Mouse (Mus musculus) embryonic facial prominence, embryonic 10.5 days (tissue): ENCODE measurements around the gene St3gal5. TPM values are rescaled to one million over a fixed set of nuclear protein-coding genes. Genes with fewer than 3 reads are reported as not detected.
A peak's percentile ranks its signal among the peaks of the same experiment; 100 is the strongest.

Source experiments
- DNase-seq: peaks from one replicate; pipeline ENCODE4 v3.0.0-alpha.2; 2017; ENCODE audit warnings: low spot score
- H3K27ac ChIP-seq: fragments of 300-500 bp; sonication (generic); replicated peaks from 2 replicates; pipeline ENCODE4 v1.5.1; 2016; ENCODE audit warnings: mild to moderate bottlenecking
- H3K27me3 ChIP-seq: fragments of 300-500 bp; sonication (generic); replicated peaks from 2 replicates; pipeline ENCODE4 v1.6.1; 2016; ENCODE audit warnings: low read depth, mild to moderate bottlenecking; ENCODE audit not compliant: poor library complexity, severe bottlenecking
- H3K36me3 ChIP-seq: fragments of 300-500 bp; sonication (generic); replicated peaks from 2 replicates; pipeline ENCODE4 v1.6.1; 2016; ENCODE audit warnings: mild to moderate bottlenecking, moderate library complexity
- H3K4me1 ChIP-seq: fragments of 300-500 bp; sonication (generic); 2 replicates; pipeline ENCODE4 v1.6.1; 2016
- H3K4me3 ChIP-seq: fragments of 300-500 bp; sonication (generic); 2 replicates; pipeline ENCODE4 v1.5.1; 2016; ENCODE audit warnings: mild to moderate bottlenecking, moderate library complexity
- H3K9me3 ChIP-seq: fragments of 300-500 bp; sonication (generic); 2 replicates; pipeline ENCODE4 v1.6.1; 2016; ENCODE audit warnings: mild to moderate bottlenecking
- WGBS: fragments of 180-500 bp; shearing (Covaris S2); methylation state at CpG from one replicate; pipeline ENCODE4 v1.1.7; 2016; 5-methylcytosine and 5-hydroxymethylcytosine counted together
- polyA plus RNA-seq: library from polyadenylated mRNA; unstranded; fragments of >200 nt; fragmentation: Nextera tagmentation; extraction: Ambion mirVana; gene quantifications from 2 replicates; pipeline ENCODE4 v1.2.1, GENCODE M21; 2016

The St3gal5 gene
- polyA plus RNA-seq, 1 experiment from 2014 or later, result 32.6 TPM

DNA sequence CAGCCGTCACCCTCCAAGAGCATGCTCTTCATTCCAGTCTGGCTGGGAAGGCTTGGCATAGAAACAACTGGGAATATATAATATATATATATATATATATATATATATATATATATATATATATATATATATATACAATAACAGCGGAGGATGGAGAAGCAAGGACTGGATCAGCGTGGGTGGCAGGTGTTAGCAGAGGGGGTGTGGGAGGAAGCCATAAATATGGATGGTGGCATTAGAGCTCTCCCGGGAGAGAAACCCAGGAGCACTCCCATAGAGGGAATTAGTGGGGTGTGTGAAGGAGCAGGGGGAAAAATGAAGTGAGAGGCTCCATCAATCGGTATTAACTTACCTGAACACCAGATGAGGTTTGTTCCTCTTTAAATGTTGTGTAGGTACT is 2.8 kb downstream of the St3gal5 start:
- no peaks in the 10 kb centered on the region for H3K27me3 ChIP-seq
- WGBS, result 85% methylated on average over 5 of the region's 5 CpGs
- 0 out of 2 replicates have a peak overlapping the region, but pooled peaks have one; percentile 0 for H3K4me3 ChIP-seq
- no peak for DNase-seq
- H3K9me3 ChIP-seq, result no peaks in the 10 kb centered on the region
- peaks cover 48% of the 10 kb centered on the region for H3K4me1 ChIP-seq
- no peaks in the 10 kb centered on the region for H3K36me3 ChIP-seq
- H3K27ac ChIP-seq, result no peak overlapping the region

GRCm38 (mm10) chr6:72100939-72101338 is 3.5 kb downstream of the St3gal5 start:
- no peaks in the 10 kb centered on the region for H3K36me3 ChIP-seq
- H3K27ac ChIP-seq, result no peak overlapping the region
- WGBS, result 82% methylated on average over 8 of the region's 8 CpGs
- no peak for DNase-seq
- peaks cover 48% of the 10 kb centered on the region for H3K4me1 ChIP-seq
- H3K27me3 ChIP-seq, result no peaks in the 10 kb centered on the region
- H3K9me3 ChIP-seq, result no peaks in the 10 kb centered on the region
- no peak overlapping the region for H3K4me3 ChIP-seq

DNA sequence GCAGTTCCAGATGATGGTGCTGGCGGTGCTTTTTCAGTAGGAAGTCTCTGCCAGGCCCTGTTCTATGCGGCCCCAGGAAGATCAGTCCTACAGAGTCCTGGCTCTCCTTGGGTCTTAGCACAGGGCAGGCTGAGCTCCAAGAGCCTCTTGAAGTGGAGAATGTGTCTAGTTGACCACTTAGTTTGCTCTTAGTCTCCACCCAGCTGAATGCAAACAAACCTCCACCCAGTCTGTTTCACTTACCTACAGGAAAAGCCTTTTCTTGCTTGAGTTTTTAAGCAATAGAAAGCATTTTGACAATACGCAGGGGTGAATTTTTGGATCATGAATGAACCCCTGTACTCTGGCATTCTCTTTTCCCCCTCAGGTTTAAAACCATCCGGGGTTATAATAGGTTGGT is 4.0 kb downstream of the St3gal5 start:
- H3K4me1 ChIP-seq, result peaks cover 44% of the 10 kb centered on the region
- H3K9me3 ChIP-seq, result no peaks in the 10 kb centered on the region
- H3K27me3 ChIP-seq, result no peaks in the 10 kb centered on the region
- 83% methylated on average over 4 of the region's 4 CpGs for WGBS
- no peak for DNase-seq
- no peak overlapping the region for H3K27ac ChIP-seq
- H3K4me3 ChIP-seq, result no peak overlapping the region
- H3K36me3 ChIP-seq, result no peaks in the 10 kb centered on the region

DNA sequence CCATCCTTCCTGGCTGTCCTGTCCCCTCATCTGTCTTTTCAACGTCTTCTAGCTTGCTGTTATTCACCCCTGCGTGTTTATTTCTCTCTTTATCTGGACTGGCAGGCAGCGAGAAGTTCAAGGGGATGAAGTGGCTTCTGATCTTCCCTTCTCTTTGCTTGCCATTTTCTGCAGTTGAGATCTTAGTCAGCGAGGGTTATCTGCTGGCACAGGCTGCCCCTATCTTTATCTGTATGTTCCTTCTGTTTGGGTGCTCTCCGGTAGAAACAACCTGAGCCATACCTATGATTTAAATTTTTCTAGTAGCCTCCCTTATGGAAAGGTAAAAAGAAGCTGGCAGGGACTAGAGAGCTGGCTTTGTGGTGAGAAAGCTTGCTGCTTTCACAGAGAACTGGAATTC is 4.7 kb downstream of the St3gal5 start:
- Histone ChIP-seq H3K36me3 (no peaks in the 10 kb centered on the region), H3K9me3 (no peaks in the 10 kb centered on the region), H3K27ac (no peak overlapping the region), H3K4me3 (no peak overlapping the region), H3K4me1 (peaks cover 37% of the 10 kb centered on the region), H3K27me3 (no peaks in the 10 kb centered on the region)
- WGBS, result 77% methylated on average over 5 of the region's 5 CpGs
- no peak for DNase-seq

DNA sequence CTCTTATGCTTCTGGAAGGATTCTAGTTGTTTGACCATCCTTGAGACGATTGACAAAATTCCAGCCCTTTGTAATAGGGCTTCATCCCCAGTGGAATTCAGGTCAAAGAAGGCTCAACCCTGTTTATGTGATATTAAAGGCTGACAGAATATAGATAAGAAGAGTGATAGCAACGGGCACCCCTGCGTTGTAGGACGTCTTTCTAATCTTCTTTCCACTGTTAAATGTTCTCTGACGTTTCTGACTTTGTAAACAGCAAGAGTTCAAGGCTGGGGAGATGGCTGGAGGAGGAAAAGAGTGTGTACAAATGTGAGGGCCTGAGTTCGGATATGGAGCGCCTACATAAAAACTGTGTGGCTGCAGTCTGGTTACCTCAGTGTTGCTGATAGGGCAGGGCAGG is 7.1 kb downstream of the St3gal5 start:
- Histone ChIP-seq H3K4me3 (no peak overlapping the region), H3K27me3 (no peaks in the 10 kb centered on the region), H3K36me3 (no peaks in the 10 kb centered on the region), H3K27ac (no peak overlapping the region), H3K9me3 (no peaks in the 10 kb centered on the region), H3K4me1 (peaks cover 25% of the 10 kb centered on the region)
- WGBS, result 86% methylated on average over 7 of the region's 7 CpGs
- no peak for DNase-seq

DNA sequence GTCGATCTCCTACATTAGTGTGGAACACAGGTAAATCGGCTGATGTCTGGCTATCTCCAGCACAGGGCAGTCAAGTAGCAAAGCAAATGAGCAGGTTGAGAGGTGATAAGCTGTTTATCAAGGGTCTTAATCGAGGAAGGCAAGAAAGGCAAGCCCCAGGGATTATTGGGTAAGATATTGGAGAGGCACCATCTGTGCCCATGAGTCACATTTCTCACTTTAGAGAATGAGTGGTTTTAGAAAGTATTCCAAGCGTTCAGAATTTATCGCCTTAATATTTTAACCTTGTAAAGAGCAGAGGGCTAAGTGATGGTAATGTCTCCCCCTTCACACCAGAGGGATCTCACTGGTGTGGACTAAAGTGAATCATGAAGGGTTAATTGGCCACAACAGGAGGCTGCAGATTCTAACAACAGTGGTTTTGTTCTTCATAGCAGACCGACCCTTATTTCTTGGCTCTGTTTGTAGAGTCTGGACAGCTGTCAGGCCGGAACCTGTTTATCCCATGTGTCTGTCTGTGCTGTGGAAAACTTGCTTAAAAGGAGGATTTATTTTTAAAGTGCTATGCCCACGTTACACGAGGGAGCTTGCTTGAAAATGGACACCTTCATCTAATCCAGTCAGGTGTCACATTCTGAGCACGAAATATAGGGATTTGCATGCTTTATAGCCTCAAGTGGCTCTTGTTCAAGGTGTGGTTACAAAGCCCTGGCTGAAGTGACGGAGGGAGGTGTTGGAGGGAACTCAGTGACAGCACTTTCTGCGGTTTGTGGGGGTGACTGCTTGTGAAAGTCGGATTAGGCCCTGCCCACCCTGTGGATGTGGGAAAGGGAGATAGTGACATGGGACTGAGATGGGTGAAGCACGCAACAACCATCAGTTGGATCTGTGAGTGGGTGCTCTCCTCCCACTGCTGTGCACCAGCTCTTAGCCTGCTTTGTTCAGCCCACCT is 11.8 kb downstream of the St3gal5 start:
- Histone ChIP-seq H3K4me1 (peaks cover 24% of the 10 kb centered on the region), H3K36me3 (no peaks in the 10 kb centered on the region), H3K27me3 (no peaks in the 10 kb centered on the region), H3K9me3 (no peaks in the 10 kb centered on the region), H3K4me3 (no peak overlapping the region), H3K27ac (no peak overlapping the region)
- DNase-seq, result no peak
- WGBS, result 62% methylated on average over 14 of the region's 14 CpGs

DNA sequence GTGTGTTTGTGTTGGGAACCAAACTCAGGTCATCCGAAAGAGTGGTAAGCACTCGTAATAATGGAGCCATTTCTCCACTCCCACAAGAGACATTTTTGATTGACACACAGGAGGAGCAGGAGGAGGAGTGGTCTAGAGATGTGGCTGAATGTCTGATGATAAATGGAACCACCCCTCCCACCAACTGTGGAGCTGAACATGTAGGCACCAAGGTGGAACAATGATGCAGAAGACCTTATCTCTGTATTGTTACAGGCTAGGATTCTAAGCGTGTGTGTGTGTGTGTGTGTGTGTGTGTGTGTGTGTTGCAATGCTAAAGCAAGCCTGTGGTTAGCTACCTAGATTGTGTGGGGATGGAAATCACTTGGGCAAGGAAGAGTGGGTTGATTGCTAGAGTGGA is 13.2 kb downstream of the St3gal5 start:
- Histone ChIP-seq H3K27ac (no peak overlapping the region), H3K9me3 (no peaks in the 10 kb centered on the region), H3K36me3 (no peaks in the 10 kb centered on the region), H3K4me3 (no peak overlapping the region), H3K27me3 (no peaks in the 10 kb centered on the region), H3K4me1 (peaks cover 20% of the 10 kb centered on the region)
- 89% methylated on average over 3 of the region's 3 CpGs for WGBS
- DNase-seq, result no peak

DNA sequence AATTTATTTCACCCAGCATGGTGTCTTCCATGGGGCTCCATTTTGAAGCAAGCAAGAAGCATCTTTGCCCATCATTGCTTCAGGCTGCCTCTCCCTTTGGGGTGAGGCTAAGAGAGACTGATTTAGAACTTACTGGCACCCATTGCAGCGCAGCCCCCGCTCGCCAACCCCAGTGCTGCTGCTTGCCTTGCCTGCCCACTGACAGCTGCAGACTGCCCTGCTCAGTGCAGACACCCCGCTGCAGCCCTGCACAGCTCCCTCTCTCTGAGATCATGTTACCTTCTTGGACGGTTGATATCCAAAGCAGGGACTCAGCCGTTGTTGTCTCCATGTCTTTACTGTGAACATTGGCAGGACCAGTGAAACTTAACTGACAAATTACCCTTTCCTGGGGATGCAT is 15.2 kb downstream of the St3gal5 start:
- 34% methylated on average over 6 of the region's 6 CpGs for WGBS
- H3K27ac ChIP-seq, result no peak overlapping the region; the same call in 1 of the 2 replicates
- no peak overlapping the region for H3K4me3 ChIP-seq
- no peaks in the 10 kb centered on the region for H3K36me3 ChIP-seq
- no peaks in the 10 kb centered on the region for H3K27me3 ChIP-seq
- H3K4me1 ChIP-seq, result peaks cover 20% of the 10 kb centered on the region
- no peaks in the 10 kb centered on the region for H3K9me3 ChIP-seq
- DNase-seq, result peak; percentile 51

- no peaks in the 10 kb centered on the region for H3K27me3 ChIP-seq
- no peaks in the 10 kb centered on the region for H3K9me3 ChIP-seq
- WGBS, result 89% methylated on average over 2 of the region's 2 CpGs
- no peak for DNase-seq
- no peaks in the 10 kb centered on the region for H3K36me3 ChIP-seq
- H3K4me3 ChIP-seq, result no peak overlapping the region
- H3K4me1 ChIP-seq, result peaks cover 20% of the 10 kb centered on the region
- no peak overlapping the region for H3K27ac ChIP-seq
These were observed 15.8 kb downstream of the St3gal5 start for GRCm38 (mm10) chr6:72113093-72113702.

GRCm38 (mm10) chr6:72114902-72115301 is 17.5 kb downstream of the St3gal5 start:
- 88% methylated on average over 7 of the region's 7 CpGs for WGBS
- Histone ChIP-seq H3K27ac (no peak overlapping the region), H3K9me3 (no peaks in the 10 kb centered on the region), H3K36me3 (no peaks in the 10 kb centered on the region), H3K4me1 (peaks cover 9% of the 10 kb centered on the region), H3K27me3 (no peaks in the 10 kb centered on the region), H3K4me3 (no peak overlapping the region)
- DNase-seq, result no peak

DNA sequence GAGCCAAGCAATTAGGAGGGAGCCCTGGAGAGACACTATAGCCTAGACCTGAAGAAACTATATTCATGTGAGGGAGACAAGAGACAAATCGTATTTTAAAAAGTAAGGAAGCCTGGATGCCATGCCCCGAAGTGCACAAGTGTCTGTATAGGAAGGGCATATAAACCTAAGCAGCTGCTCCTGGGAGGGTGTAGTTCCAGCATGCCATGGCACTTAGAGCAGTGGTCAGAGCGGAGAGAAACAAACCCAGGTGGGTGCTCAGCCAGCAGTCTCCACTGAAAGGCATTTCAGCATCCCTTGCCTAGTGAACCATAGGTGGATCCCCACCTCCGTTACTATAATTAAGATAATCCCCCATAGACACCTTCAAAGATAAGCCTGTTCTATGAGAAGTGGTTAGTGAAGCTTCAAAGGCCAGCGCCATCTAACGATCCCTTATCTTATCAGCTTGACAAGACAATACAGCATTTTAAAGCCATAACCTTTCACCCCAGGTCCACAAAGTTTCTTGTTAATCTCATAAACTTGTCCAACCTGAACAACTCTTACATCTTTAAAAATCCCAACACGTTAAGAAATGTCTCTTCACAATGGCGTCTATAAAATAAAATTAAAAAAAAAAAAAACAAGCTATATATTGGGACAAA is 20.1 kb downstream of the St3gal5 start:
- Histone ChIP-seq H3K27ac (no peak overlapping the region), H3K27me3 (no peaks in the 10 kb centered on the region), H3K4me3 (no peak overlapping the region), H3K4me1 (peaks cover 17% of the 10 kb centered on the region), H3K9me3 (no peaks in the 10 kb centered on the region), H3K36me3 (no peaks in the 10 kb centered on the region)
- 67% methylated on average over 8 of the region's 8 CpGs for WGBS
- no peak for DNase-seq

DNA sequence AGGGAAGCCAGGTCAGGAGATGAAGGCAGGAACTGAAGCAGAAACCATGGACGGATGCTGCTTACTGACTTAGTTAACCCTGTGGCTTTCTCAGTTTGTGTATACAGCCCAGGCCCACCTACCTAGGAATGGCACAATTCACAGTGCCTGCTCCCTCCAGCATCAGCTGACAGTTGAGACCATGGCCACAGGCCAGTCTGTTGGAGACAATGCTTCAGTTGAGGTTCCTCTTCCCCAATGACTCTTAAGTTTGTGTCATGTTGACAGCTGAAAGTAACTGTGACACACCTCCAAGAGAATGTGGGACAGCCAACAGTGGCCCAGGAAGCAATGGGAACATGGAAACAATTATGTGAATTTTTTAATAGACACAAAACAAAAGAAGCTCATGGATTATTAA is 22.5 kb downstream of the St3gal5 start:
- no peak for DNase-seq
- WGBS, result 89% methylated on average over 1 of the region's 1 CpGs
- no peak overlapping the region for H3K4me3 ChIP-seq
- H3K4me1 ChIP-seq, result peaks cover 12% of the 10 kb centered on the region; the same call in 1 of the 2 replicates
- H3K36me3 ChIP-seq, result no peaks in the 10 kb centered on the region
- no peaks in the 10 kb centered on the region for H3K9me3 ChIP-seq
- no peak overlapping the region for H3K27ac ChIP-seq
- H3K27me3 ChIP-seq, result no peaks in the 10 kb centered on the region
